Mouse (Mus musculus) megakaryocyte, embryonic 14.5 days (primary cell): Measurements from ENCODE around the gene Rps18.

Source experiments
- FLI1 ChIP-seq: IDR thresholded peaks from 2 replicates; pipeline ENCODE4 v1.6.1; 2012; ENCODE audit warnings: low read length, inconsistent platforms, mixed read lengths
- GATA1 ChIP-seq: IDR thresholded peaks from 3 replicates; pipeline ENCODE4 v1.6.1; 2012; ENCODE audit warnings: mixed read lengths, low read length, inconsistent platforms, borderline replicate concordance

DNA sequence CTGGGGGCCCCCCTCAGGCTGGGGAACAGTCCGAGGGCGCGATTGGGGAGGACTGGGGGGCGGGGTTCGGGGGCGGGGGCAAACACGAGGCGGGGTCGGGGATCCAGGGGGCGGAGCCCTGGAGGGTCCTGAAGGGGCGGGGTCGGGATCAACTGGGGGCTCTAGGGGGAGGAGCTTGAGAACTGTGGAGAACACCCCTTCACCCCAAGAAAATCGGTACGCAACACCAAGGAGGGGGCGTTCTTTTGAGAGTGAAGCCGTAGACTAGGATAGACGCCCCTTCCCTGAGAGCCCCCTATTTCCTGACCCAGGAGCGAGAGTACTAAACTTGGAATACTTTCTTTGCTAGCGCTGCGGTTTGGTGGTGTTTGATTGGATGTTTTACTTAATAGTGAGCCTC is 39.5 kb downstream of the Rps18 start:
- TF ChIP-seq GATA1 (no peak), FLI1 (no peak)
